8 mouse cellular contexts compared by ENCODE assay signal in the genomic region with DNA sequence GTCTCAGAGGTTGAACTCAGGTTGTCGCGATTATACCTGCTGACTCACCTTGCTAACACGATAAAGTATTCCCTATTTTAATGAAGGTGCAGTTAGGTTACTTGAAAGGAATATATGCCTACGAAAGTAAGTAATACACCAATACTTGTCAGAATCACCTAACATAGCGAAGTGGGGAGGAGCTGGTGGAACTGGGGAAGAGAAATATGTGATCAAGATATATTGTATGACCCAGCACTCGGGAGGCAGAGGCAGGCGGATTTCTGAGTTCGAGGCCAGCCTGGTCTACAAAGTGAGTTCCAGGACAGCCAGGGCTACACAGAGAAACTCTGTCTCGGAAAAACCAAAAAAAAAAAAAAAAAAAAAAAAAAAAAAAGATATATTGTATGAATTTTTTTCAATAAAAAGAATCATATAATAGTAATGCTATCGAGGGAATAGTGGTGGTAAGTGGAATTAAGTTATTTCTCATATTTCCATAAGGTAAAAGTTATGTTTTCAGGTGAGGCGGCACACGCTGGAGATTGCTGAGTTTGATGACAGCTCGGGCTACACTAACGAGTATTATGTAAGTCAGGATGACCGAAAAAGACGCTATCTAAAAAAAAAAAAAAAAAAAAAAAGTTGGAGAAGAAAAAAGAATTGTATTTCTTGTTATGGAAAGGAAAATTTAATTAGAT. TPM values are rescaled to one million over a fixed set of nuclear protein-coding genes. Genes with fewer than 3 reads are reported as not detected.
DNase-seq lines count a peak whose midpoint lies in the region; ATAC-seq and TF ChIP-seq lines count a peak whose summit lies in the region.

No protein-coding gene starts in this region.

- peaks cover 15% of the 10 kb centered on the region for H3K36me3 ChIP-seq in neural tube, embryonic 11.5 days (ENCODE audit: control insufficient read depth, insufficient read depth, low read length)
- peaks cover 1% of the 10 kb centered on the region for H3K36me3 ChIP-seq in embryonic facial prominence, embryonic 11.5 days (replicated peaks; ENCODE audit: control insufficient read depth, insufficient read depth, low read depth, low read length)
- 0 out of 2 replicates have a peak, but pooled peaks cover 4% of the 10 kb centered on the region for H3K36me3 ChIP-seq in intestine, embryonic 16.5 days (ENCODE audit: control insufficient read depth, insufficient read depth, low read length)
- H3K36me3 ChIP-seq in neural tube, embryonic 14.5 days (ENCODE audit: control insufficient read depth, insufficient read depth, low read length) = peaks cover 11% of the 10 kb centered on the region
- no peaks in the 10 kb centered on the region for H3K36me3 ChIP-seq in kidney, adult 2 months (ENCODE audit: control insufficient read depth, insufficient read depth, low read length)

- H3K9me3 ChIP-seq in neural tube, embryonic 11.5 days (ENCODE audit: control insufficient read depth, low read length) = no peaks in the 10 kb centered on the region
- no peaks in the 10 kb centered on the region for H3K9me3 ChIP-seq in embryonic facial prominence, embryonic 11.5 days (replicated peaks; ENCODE audit: control insufficient read depth, low read length)
- H3K9me3 ChIP-seq in intestine, embryonic 16.5 days (ENCODE audit: control insufficient read depth, low read length) = no peaks in the 10 kb centered on the region
- no peaks in the 10 kb centered on the region for H3K9me3 ChIP-seq in neural tube, embryonic 14.5 days (ENCODE audit: control insufficient read depth, low read length)

- TF ChIP-seq POLR2A in kidney, adult 2 months (IDR thresholded peaks at IDR 0.05; ENCODE audit: low read depth, low read length) = no peak

- H3K27me3 ChIP-seq in neural tube, embryonic 11.5 days (ENCODE audit: control insufficient read depth, insufficient read depth, low read length) = no peaks in the 10 kb centered on the region
- H3K27me3 ChIP-seq in embryonic facial prominence, embryonic 11.5 days (ENCODE audit: control insufficient read depth, insufficient read depth, low read length) = no peaks in the 10 kb centered on the region
- H3K27me3 ChIP-seq in intestine, embryonic 16.5 days (replicated peaks; ENCODE audit: control insufficient read depth, insufficient read depth, low read length) = no peaks in the 10 kb centered on the region
- no peaks in the 10 kb centered on the region for H3K27me3 ChIP-seq in neural tube, embryonic 14.5 days (ENCODE audit: control insufficient read depth, insufficient read depth, low read length)
- no peaks in the 10 kb centered on the region for H3K27me3 ChIP-seq in kidney, adult 2 months (replicated peaks; ENCODE audit: control insufficient read depth, insufficient read depth, low read length)

- H3K4me2 ChIP-seq in neural tube, embryonic 11.5 days (ENCODE audit: low read depth) = peak overlapping the region; percentile 33
- no peak overlapping the region for H3K4me2 ChIP-seq in embryonic facial prominence, embryonic 11.5 days (ENCODE audit: low read depth, low read length)
- H3K4me2 ChIP-seq in intestine, embryonic 16.5 days (ENCODE audit: low read depth, low read length) = peak overlapping the region; percentile 46
- peak overlapping the region; percentile 40 for H3K4me2 ChIP-seq in neural tube, embryonic 14.5 days (ENCODE audit: low read depth, low read length)

- 43% methylated on average over 15 of the region's 16 CpGs for WGBS in neural tube, embryonic 11.5 days
- WGBS in embryonic facial prominence, embryonic 11.5 days = 39% methylated on average over 15 of the region's 16 CpGs
- 35% methylated on average over 15 of the region's 16 CpGs for WGBS in intestine, embryonic 16.5 days
- 41% methylated on average over 15 of the region's 16 CpGs for WGBS in neural tube, embryonic 14.5 days
- 38% methylated on average over 16 of the region's 16 CpGs for WGBS in kidney, adult 2 months

- peaks cover 4% of the 10 kb centered on the region for H3K4me1 ChIP-seq in neural tube, embryonic 11.5 days (ENCODE audit: control insufficient read depth, insufficient read depth, low read length)
- H3K4me1 ChIP-seq in embryonic facial prominence, embryonic 11.5 days (ENCODE audit: control insufficient read depth, insufficient read depth, low read length) = no peaks in the 10 kb centered on the region
- peaks cover 4% of the 10 kb centered on the region for H3K4me1 ChIP-seq in intestine, embryonic 16.5 days (ENCODE audit: control insufficient read depth, insufficient read depth, low read length)
- H3K4me1 ChIP-seq in neural tube, embryonic 14.5 days (ENCODE audit: control insufficient read depth, insufficient read depth, low read length) = peaks cover 6% of the 10 kb centered on the region; the same call in 1 of the 2 replicates
- peaks cover 4% of the 10 kb centered on the region; the same call in 1 of the 2 replicates for H3K4me1 ChIP-seq in kidney, adult 2 months (ENCODE audit: control insufficient read depth, insufficient read depth, low read length)

- ATAC-seq in neural tube, embryonic 11.5 days (ENCODE audit: insufficient read depth, low FRiP score, low TSS enrichment) = peak; percentile 37
- peak; percentile 4; the same call in 1 of the 2 replicates for ATAC-seq in embryonic facial prominence, embryonic 11.5 days (replicated peaks; ENCODE audit: insufficient number of reproducible peaks, low FRiP score, low TSS enrichment, low read depth)
- peak; percentile 26 for ATAC-seq in intestine, embryonic 16.5 days
- peak; percentile 40 for ATAC-seq in neural tube, embryonic 14.5 days (ENCODE audit: low read depth)

- no peak overlapping the region for H3K27ac ChIP-seq in neural tube, embryonic 11.5 days (ENCODE audit: low read depth, low read length)
- H3K27ac ChIP-seq in embryonic facial prominence, embryonic 11.5 days (replicated peaks; ENCODE audit: low read depth, low read length) = no peak overlapping the region
- no peak overlapping the region for H3K27ac ChIP-seq in intestine, embryonic 16.5 days (ENCODE audit: low read length)
- no peak overlapping the region for H3K27ac ChIP-seq in neural tube, embryonic 14.5 days (ENCODE audit: low read depth, low read length)
- H3K27ac ChIP-seq in kidney, adult 2 months (ENCODE audit: insufficient read depth, low read depth, low read length) = no peak overlapping the region

- no peak for TF ChIP-seq CTCF in kidney, adult 2 months (conservative IDR thresholded peaks at IDR 0.05; ENCODE audit: insufficient read depth, insufficient read length, low read depth, low read length)

- DNase-seq in neural tube, embryonic 11.5 days (ENCODE audit: low spot score) = no peak
- no peak for DNase-seq in neural tube, embryonic 10.5 days (ENCODE audit: extremely low spot score, low spot score)
- no peak for DNase-seq in embryonic facial prominence, embryonic 11.5 days (ENCODE audit: low spot score)
- no peak for DNase-seq in layer of hippocampus, adult 18-20 months (ENCODE audit: low spot score in 2 of 2)
- no peak for DNase-seq in kidney, adult 2 months
- DNase-seq in embryo, embryonic 10.5 days (ENCODE audit: low spot score) = no peak

- H3K4me3 ChIP-seq in neural tube, embryonic 11.5 days (ENCODE audit: low read depth, low read length) = peak overlapping the region; percentile 19
- H3K4me3 ChIP-seq in embryonic facial prominence, embryonic 11.5 days (ENCODE audit: low read depth, low read length) = peak overlapping the region; percentile 24; the same call in 1 of the 2 replicates
- peak overlapping the region; percentile 40 for H3K4me3 ChIP-seq in intestine, embryonic 16.5 days (ENCODE audit: low read length)
- H3K4me3 ChIP-seq in neural tube, embryonic 14.5 days (ENCODE audit: low read depth, low read length) = peak overlapping the region; percentile 20; the same call in 1 of the 2 replicates
- H3K4me3 ChIP-seq in kidney, adult 2 months (ENCODE audit: insufficient read depth, low read depth, low read length) = no peak overlapping the region

- no peak overlapping the region for H3K9ac ChIP-seq in neural tube, embryonic 11.5 days (ENCODE audit: low read length)
- no peak overlapping the region for H3K9ac ChIP-seq in embryonic facial prominence, embryonic 11.5 days (replicated peaks; ENCODE audit: low read length)
- H3K9ac ChIP-seq in intestine, embryonic 16.5 days (ENCODE audit: low read depth, low read length) = no peak overlapping the region
- no peak overlapping the region for H3K9ac ChIP-seq in neural tube, embryonic 14.5 days (replicated peaks; ENCODE audit: low read depth, low read length)

RNA-seq across cellular contexts. Expression of gene Ilf2, which starts 0.6 kb away (rescaled TPM):
- 333 and 341 TPM in 2 replicates for polyA plus RNA-seq in neural tube, embryonic 11.5 days (2014; fragmentation: Nextera tagmentation; extraction: Ambion mirVana)
- polyA plus RNA-seq in embryonic facial prominence, embryonic 11.5 days (2014; fragmentation: Nextera tagmentation; extraction: Ambion mirVana) = 364 and 383 TPM in 2 replicates
- polyA plus RNA-seq in intestine, embryonic 16.5 days (2015; fragmentation: Nextera tagmentation; extraction: Ambion mirVana) = 125 and 140 TPM in 2 replicates
- polyA plus RNA-seq in neural tube, embryonic 14.5 days (2014; fragmentation: Nextera tagmentation; extraction: Ambion mirVana) = 262 and 269 TPM in 2 replicates
- 10 to 100 TPM; 83.1 to 84.0 TPM for total RNA-seq in layer of hippocampus, adult 18-20 months (2021)
- polyA plus RNA-seq in kidney, adult 2 months (2012; rRNA removed) = 19.4 and 22.8 TPM in 2 replicates

RNA-seq across cellular contexts. Expression of gene Npr1, which starts 9.6 kb away (rescaled TPM):
- 3.1 and 3.5 TPM in 2 replicates for polyA plus RNA-seq in neural tube, embryonic 11.5 days (2014; fragmentation: Nextera tagmentation; extraction: Ambion mirVana)
- 1.7 and 3.0 TPM in 2 replicates for polyA plus RNA-seq in embryonic facial prominence, embryonic 11.5 days (2014; fragmentation: Nextera tagmentation; extraction: Ambion mirVana)
- 5.6 and 6.6 TPM in 2 replicates for polyA plus RNA-seq in intestine, embryonic 16.5 days (2015; fragmentation: Nextera tagmentation; extraction: Ambion mirVana)
- 1.4 and 4.0 TPM in 2 replicates for polyA plus RNA-seq in neural tube, embryonic 14.5 days (2014; fragmentation: Nextera tagmentation; extraction: Ambion mirVana)
- total RNA-seq in layer of hippocampus, adult 18-20 months (2021) = 1 to 10 TPM; 5.7 to 5.9 TPM
- polyA plus RNA-seq in kidney, adult 2 months (2012; rRNA removed) = 51.4 and 55.4 TPM in 2 replicates

RNA-seq across cellular contexts. Expression of gene Snapin, which starts 15.5 kb away (rescaled TPM):
- polyA plus RNA-seq in neural tube, embryonic 11.5 days (2014; fragmentation: Nextera tagmentation; extraction: Ambion mirVana) = 77.3 and 77.7 TPM in 2 replicates
- 63.3 and 65.8 TPM in 2 replicates for polyA plus RNA-seq in embryonic facial prominence, embryonic 11.5 days (2014; fragmentation: Nextera tagmentation; extraction: Ambion mirVana)
- polyA plus RNA-seq in intestine, embryonic 16.5 days (2015; fragmentation: Nextera tagmentation; extraction: Ambion mirVana) = 74.7 and 79.4 TPM in 2 replicates
- 106 and 112 TPM in 2 replicates for polyA plus RNA-seq in neural tube, embryonic 14.5 days (2014; fragmentation: Nextera tagmentation; extraction: Ambion mirVana)
- 10 to 100 TPM; 58.7 to 59.6 TPM for total RNA-seq in layer of hippocampus, adult 18-20 months (2021)
- polyA plus RNA-seq in kidney, adult 2 months (2012; rRNA removed) = 20.7 and 25.3 TPM in 2 replicates

RNA-seq across cellular contexts. Expression of gene Chtop, which starts 34.0 kb away (rescaled TPM):
- 133 and 134 TPM in 2 replicates for polyA plus RNA-seq in neural tube, embryonic 11.5 days (2014; fragmentation: Nextera tagmentation; extraction: Ambion mirVana)
- polyA plus RNA-seq in embryonic facial prominence, embryonic 11.5 days (2014; fragmentation: Nextera tagmentation; extraction: Ambion mirVana) = 126 and 132 TPM in 2 replicates
- polyA plus RNA-seq in intestine, embryonic 16.5 days (2015; fragmentation: Nextera tagmentation; extraction: Ambion mirVana) = 90.4 and 99.8 TPM in 2 replicates
- 116 and 123 TPM in 2 replicates for polyA plus RNA-seq in neural tube, embryonic 14.5 days (2014; fragmentation: Nextera tagmentation; extraction: Ambion mirVana)
- total RNA-seq in layer of hippocampus, adult 18-20 months (2021) = 100 to 1,000 TPM; 148 TPM
- 26.6 and 36.6 TPM in 2 replicates for polyA plus RNA-seq in kidney, adult 2 months (2012; rRNA removed)

RNA-seq across cellular contexts. Expression of gene S100a1, which starts 38.9 kb away (rescaled TPM):
- 4.6 and 8.4 TPM in 2 replicates for polyA plus RNA-seq in neural tube, embryonic 11.5 days (2014; fragmentation: Nextera tagmentation; extraction: Ambion mirVana)
- polyA plus RNA-seq in embryonic facial prominence, embryonic 11.5 days (2014; fragmentation: Nextera tagmentation; extraction: Ambion mirVana) = 8.4 and 13.4 TPM in 2 replicates
- polyA plus RNA-seq in intestine, embryonic 16.5 days (2015; fragmentation: Nextera tagmentation; extraction: Ambion mirVana) = 142 and 192 TPM in 2 replicates
- polyA plus RNA-seq in neural tube, embryonic 14.5 days (2014; fragmentation: Nextera tagmentation; extraction: Ambion mirVana) = 15.8 and 18.6 TPM in 2 replicates
- 100 to 1,000 TPM in 1 of 2 experiments, 10 to 100 TPM in 1; 91.3 to 102 TPM for total RNA-seq in layer of hippocampus, adult 18-20 months (2021)
- polyA plus RNA-seq in kidney, adult 2 months (2012; rRNA removed) = 625 and 771 TPM in 2 replicates
